Mouse (Mus musculus) hematopoietic stem cell, adult 5-6 weeks (primary cell): ENCODE data around the gene Med13l. TPM values are rescaled to one million over a fixed set of nuclear protein-coding genes. Genes with fewer than 3 reads are reported as not detected.

Experiments
- ATAC-seq, 2 experiments: fragments of 125-278 bp in 1 of 2; replicated peaks in 1 of 2; 2 replicates each; pipeline ENCODE4 v1.8.0; 2016 to 2017; ENCODE audit warnings: inconsistent platforms in 2 of 2, mild to moderate bottlenecking in 2 of 2, moderate number of reproducible peaks in 2 of 2, low read depth in 1 of 2, moderate TSS enrichment in 1 of 2; ENCODE audit not compliant: low FRiP score in 2 of 2, poor library complexity in 2 of 2, severe bottlenecking in 2 of 2, insufficient read depth in 1 of 2, low TSS enrichment in 1 of 2
- total RNA-seq: library from RNA; stranded (forward); fragments of 172-1452, 232-1000 nt; gene quantifications from 2 replicates; pipeline ENCODE4 v1.2.3, GENCODE M21; 2017

Gene Med13l
- total RNA-seq, 1 experiment from 2014 or later: 55.4 TPM

DNA sequence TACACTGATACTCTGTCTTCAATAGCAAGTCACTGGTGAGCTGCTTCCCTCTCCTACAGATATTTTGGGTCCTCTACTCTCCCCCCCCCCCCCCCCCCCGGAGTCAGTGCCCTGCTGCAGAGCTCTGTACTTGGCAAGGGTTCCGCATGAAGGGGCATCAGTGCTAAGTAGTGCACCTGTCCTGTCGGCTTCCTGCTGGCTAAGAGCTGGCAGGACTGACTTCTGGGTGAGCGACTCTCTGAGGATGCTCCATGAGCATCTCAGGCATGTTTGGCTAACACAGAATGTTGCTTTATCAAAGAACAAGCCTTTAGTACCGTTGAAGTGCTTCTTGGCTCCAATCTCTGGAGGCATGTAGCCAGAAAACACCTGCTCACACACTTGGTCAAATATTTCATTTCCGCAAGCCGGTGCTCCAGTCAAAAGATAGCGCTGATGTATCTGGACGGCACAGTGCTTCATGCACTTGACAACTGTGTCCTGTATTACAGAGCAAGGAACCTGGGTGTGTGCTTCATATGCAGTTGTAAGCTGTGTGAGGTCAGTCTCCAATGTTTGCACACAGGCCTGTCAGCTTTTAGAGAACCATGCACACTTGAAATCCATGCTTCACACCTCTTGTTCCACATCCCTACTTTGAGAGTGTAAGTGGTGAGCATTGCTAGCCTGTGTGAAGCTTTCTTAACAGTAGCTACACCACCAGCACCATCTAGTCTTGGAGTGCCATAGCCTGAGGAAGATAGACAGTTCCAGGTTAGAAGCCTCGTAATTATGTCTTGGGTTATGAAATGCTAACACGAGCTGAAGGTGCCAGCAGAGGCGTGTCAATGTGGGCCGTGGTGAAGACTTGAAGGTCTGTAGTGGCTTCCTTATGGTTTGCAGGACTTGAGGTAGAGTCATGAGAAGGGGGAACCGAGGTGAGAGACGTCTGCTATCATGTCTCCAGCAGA lies 128.7 kb downstream of the Med13l start:
- ATAC-seq: no peak; a peak in 1 of 4 replicates

- ATAC-seq: no peak
Observed at GRCm38 (mm10) chr5:118691025-118691709, 130.7 kb downstream of the Med13l start.

- ATAC-seq: no peak
Observed at GRCm38 (mm10) chr5:118691710-118692040, 131.2 kb downstream of the Med13l start.

GRCm38 (mm10) chr5:118693996-118694395 lies 133.5 kb downstream of the Med13l start:
- ATAC-seq: no peak

DNA sequence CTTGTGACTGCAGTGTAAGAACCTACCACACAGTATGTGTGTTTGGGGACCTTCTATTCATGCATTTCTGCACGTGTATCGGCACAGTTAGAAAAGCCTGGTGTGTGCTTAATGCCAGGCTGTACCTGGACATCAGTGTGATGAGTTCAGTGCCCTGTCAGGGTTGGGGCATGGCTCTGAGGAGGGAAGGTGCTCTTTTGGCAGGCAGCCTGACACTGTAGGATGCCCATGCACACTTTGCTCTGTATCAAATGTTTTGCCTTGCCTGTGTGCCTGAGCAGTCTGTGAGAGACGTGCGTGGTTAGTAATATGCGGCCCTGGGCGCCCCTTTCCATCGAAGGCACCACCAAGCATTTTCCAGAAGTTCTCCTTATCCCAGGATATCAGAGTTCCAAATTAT lies 136.6 kb downstream of the Med13l start:
- no peak for ATAC-seq

DNA sequence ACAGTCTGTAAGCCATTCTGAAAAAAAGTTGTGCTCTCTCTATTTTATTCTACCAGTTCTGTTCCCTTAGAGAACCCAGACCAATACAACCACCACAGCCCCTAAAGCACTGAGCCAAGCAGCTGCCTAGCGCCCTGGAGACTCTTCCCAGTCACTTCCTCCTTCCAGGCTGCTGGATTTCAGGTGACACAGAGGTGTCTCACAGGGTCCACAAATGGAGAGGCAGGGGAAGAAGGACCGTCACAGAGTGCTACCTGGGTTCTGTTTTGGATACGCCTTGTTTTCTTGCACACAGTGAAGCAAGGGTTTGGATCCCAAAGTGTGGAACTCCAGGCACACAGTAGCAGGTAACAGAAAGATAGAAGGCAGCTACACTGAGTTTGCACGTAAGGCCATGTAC lies 140.5 kb downstream of the Med13l start:
- no peak for ATAC-seq

DNA sequence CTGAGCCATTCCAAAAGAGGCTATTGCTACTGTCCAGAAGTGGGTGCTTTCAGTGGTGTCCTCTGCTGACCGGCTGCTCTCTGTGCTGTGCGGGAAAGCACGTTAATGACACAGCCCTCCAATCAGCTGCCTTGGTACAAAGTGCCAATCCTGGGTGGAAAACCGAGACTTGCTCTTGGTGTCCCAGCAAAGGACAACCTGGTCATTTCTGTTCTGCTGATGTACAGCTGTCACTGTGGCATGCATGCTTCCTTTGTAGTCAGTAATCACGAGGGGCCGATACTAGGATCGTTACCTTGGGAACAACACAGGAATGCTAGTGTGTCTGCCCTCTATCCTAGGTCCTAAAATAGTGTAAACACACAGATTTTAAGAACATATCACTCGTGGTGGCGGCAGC lies 142.2 kb downstream of the Med13l start:
- no peak for ATAC-seq

GRCm38 (mm10) chr5:118704148-118704547 lies 143.7 kb downstream of the Med13l start:
- no peak for ATAC-seq

GRCm38 (mm10) chr5:118704960-118705359 lies 144.5 kb downstream of the Med13l start:
- ATAC-seq: no peak

DNA sequence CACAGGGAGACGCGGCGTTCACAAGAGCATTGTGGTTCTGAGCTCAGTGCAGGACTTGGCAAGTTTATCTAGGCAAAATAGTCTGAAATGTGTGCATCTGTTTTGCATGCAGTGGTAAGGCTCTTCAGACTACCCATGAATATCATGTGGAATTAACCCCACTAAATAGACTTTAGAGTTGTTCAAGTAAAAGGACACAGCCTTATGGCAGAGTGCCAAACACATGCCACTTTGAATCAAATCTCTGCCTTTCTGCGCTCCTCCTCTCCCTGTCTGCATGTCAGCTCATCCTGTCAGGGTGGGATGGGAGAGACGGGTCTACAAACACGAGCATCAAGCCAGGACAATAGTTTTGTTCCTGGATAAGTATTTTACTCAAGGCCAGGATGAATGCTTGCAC lies 145.5 kb downstream of the Med13l start:
- no peak for ATAC-seq

GRCm38 (mm10) chr5:118706414-118706813 lies 145.9 kb downstream of the Med13l start:
- no peak for ATAC-seq

DNA sequence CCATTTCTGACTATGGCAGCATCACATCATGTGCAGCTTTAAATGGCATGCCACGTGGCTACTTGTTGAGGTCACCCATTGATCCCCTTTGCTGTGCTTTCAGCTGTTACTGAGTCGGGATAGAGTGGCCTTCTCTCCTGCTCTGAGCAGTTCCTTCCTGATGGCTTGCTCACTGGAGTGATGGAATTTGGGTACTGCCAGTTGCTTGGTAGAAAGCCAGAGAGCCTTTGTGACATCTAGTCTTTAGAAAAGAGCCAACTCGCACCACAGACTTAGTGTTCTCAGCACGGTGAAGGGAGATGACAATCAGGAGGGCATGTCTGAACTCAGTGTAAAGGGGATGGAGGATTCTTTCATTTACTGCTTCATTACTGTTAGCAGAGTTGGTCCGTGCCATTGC lies 147.0 kb downstream of the Med13l start:
- no peak for ATAC-seq

DNA sequence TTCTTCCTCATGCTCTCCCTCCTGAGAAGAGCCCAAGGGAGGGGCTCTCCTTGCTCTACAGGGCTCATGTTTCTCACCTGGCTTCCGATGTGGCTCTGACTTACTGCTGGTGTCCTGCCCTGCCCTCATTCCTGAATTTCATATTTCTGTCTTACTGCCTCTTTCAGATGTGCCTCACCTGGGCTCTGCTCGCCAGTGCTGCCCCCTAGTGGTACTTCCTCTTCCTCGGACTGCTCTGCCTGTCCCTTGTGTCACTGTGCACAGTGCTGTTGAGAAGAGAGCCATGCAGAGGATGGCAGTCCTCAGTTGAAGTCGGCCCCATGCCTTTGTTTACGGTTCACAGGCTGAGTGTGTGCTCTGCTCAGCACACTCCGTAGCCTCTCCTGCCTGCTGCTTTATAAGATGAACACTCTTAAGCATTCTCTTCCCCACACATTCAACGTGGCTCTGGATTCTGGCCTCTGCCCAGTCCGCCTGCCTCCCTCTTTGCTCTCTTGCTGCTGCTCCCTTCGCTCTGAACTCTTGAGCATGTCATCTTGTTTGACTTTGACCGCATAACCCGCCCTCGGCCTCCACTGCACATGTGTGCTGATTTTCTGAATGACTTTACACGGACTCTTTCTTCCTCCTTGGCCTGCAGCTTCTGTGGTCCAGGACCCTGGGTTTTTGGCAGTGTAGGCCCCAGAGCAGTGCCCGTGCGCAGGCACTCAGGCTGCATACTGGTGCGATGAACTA lies 147.9 kb downstream of the Med13l start:
- peak; percentile 34 to 58; a peak in 2 of 4 replicates for ATAC-seq

DNA sequence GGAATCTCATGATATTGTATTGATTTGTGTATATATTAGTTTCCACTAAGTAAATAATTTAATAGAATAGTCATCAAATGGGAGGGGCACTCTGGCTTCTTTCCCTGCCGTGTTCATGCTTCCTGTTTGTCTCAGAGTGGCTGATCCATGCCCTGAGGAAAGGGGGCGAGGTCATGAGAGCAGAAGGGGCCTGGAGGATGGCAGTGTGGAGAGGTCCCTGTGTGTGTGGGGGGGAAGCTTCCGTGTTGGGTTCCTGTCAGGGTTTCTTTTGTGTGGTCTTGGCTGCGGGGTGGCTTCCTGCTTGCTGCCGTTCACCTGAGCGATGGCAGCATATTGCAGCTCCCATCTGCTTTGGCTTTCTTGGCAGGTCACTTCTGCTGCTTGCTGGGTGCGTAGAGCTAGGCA lies 149.4 kb downstream of the Med13l start:
- ATAC-seq: peak in 1 of 2 experiments; percentile 34; a peak in 3 of 4 replicates

- ATAC-seq: no peak
Observed at GRCm38 (mm10) chr5:118715518-118715917, 155.0 kb downstream of the Med13l start.

- ATAC-seq: no peak
Observed at GRCm38 (mm10) chr5:118716295-118717271, 156.1 kb downstream of the Med13l start.

DNA sequence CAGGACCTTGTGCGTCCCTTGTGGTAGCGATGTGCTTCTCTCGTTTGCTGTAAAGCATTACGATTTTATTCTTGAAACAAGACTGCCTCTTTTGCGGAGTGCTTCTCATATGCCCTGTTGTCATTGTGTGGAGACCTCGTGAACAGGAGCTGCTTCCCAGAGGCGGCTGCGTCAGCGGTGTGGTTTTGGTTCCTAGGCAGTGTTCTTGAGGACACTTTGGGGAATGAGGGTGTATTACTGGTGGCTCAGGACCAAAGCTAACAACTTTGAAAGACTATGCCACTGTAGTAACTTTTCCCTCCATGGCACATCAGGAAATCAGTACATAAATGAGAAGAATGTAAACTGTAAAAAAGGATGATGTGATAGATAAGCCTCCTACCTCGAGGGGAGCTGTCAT lies 157.0 kb downstream of the Med13l start:
- ATAC-seq: no peak
